Mouse (Mus musculus): Measurements from ENCODE around the gene Olfr1249.
"Not testable (repeated sequence)": the region's sequence is repeated elsewhere in the genome, so short reads cannot be mapped to it uniquely, and the experiment has no call there.

The Olfr1249 gene

DNA sequence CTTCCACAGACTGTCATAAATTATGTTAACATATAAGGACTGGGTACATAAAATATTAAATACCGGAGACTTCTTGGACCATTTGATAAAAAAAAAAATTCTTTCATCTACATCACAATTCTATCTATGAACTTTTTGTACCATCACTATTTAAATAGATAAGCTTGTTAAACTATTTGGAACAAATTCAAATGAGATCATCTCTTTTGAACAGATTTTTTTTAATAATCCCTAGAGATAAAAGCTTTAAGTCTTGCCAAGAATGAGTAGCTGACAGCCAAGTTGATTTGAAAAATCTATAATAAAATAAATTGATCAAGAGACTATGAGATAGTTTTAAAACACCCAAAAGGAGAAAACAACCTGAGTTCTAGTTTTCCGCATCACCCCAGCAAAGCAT lies at the start of gene Olfr1249:
TSS of gene Olfr1249 (minus strand) at position 101 of the 400 bp plus-strand sequence.
- no peak for DNase-seq (ENCODE audit: low read depth, low spot score)

GRCm38 (mm10) chr2:89671836-89672235 lies 37.1 kb upstream of the Olfr1249 start, which contains the start of gene Olfr1251:
TSS of gene Olfr1251 (minus strand) at chr2:89671936.
- no peak for DNase-seq (ENCODE audit: low read depth, low spot score)

DNA sequence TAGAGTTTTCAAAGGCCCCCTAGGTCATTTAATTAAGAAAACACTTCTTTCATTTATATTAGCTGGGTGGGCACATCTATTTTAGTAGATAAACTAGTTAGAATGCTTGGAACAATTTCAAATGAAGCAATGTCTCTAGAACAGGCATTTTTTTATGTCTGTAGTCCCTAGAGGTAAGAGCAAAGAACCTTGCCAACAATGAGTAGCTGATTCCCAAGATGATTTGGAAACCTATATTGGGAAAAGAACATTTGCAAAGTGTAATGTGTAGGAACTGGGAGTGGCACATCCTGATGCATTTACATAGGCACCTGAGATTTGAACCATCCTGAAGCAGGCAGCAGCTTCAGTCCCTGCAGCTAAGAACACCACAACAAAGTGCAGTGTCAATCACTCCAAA lies 26.6 kb upstream of the Olfr1249 start, which contains the start of gene Olfr1250:
TSS of gene Olfr1250 (minus strand) at position 101 of the 400 bp plus-strand sequence.
- DNase-seq (ENCODE audit: low read depth, low spot score), result no peak

DNA sequence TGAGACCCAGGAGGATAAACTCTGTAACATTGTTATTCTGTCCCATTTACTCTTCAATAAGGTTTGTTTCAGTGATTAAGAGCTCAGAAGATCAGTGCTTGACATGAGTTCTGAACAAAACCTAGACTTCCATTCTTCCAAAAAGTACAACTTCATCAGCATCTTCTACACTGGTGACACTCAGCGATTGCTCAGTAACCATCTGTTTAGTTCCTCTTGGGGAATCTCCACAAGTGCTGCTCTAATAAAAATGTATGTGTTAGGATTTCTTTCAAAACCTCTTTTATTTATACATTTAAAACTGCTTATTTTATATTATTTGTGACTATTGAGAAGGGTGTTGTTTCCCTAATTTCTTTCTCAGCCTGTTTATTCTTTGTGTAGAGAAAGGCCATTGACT lies 16.6 kb downstream of the Olfr1249 start, which contains the start of gene Olfr1248:
TSS of gene Olfr1248 (minus strand) at position 101 of the 400 bp plus-strand sequence.
- not testable (repeated sequence) for DNase-seq (ENCODE audit: low read depth, low spot score)

GRCm38 (mm10) chr2:89614030-89614429 lies 20.8 kb downstream of the Olfr1249 start, which contains the start of gene Olfr1247:
TSS of gene Olfr1247 (minus strand) at chr2:89614130.
- DNase-seq (ENCODE audit: low read depth, low spot score), result no peak

DNA sequence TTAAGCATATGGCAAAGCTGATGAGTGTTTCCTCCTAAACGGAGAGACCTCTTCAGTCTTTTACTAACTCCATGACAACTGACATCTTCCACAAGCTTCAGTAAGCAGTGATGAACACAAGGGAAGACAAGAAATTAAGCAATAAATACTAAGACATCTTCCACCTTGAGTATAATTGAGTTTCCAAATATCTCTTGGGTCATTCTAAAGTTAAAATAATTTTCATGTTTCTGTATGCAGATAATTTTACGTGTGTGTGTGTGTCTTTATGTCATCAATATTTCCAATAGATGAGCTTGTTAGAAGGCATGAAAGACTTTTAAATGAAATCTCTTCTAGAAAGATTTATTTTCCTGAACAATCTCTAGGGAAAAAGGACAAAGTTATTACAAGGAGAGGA lies 41.7 kb downstream of the Olfr1249 start, which contains the start of gene Olfr1246:
TSS of gene Olfr1246 (minus strand) at position 101 of the 400 bp plus-strand sequence.
- no peak for DNase-seq (ENCODE audit: low read depth, low spot score)

Data from brain, adult 2 months (tissue).